Mouse (Mus musculus) erythroblast, embryonic 14.5 days (primary cell): ENCODE measurements around the gene Micu1. TPM values are rescaled to one million over a fixed set of nuclear protein-coding genes. Genes with fewer than 3 reads are reported as not detected.

ENCODE experiments used
- H3K27me3 ChIP-seq: 2 replicates; pipeline ENCODE4 v1.6.1; 2012; ENCODE audit warnings: inconsistent platforms; ENCODE audit not compliant: control insufficient read depth
- H3K36me3 ChIP-seq: 2 replicates; pipeline ENCODE4 v1.6.1; 2012; ENCODE audit warnings: mild to moderate bottlenecking, inconsistent platforms; ENCODE audit not compliant: control insufficient read depth
- H3K4me1 ChIP-seq: 2 replicates; pipeline ENCODE4 v1.6.1; 2012; ENCODE audit warnings: inconsistent platforms; ENCODE audit not compliant: control insufficient read depth
- H3K4me3 ChIP-seq: replicated peaks from 2 replicates; pipeline ENCODE3; 2012; ENCODE audit warnings: moderate library complexity, mild to moderate bottlenecking, inconsistent platforms
- H3K9me3 ChIP-seq: 2 replicates; pipeline ENCODE4 v1.6.1; 2012; ENCODE audit warnings: low read length, inconsistent platforms, mixed read lengths; ENCODE audit not compliant: control insufficient read depth
- GATA1 ChIP-seq: IDR thresholded peaks from 2 replicates; pipeline ENCODE4 v1.6.1; 2012; ENCODE audit warnings: low read length, inconsistent platforms, mixed read lengths
- TAL1 ChIP-seq: IDR thresholded peaks from 3 replicates; pipeline ENCODE4 v1.6.1; 2012; ENCODE audit warnings: low read length, inconsistent platforms, mixed read lengths
- polyA plus RNA-seq: library from polyadenylated mRNA; stranded (reverse); fragments of >175 nt; gene quantifications from 2 replicates; pipeline ENCODE4 v1.2.3, GENCODE M21; 2012

Micu1 gene
- polyA plus RNA-seq, 1 experiment = 7.5 TPM

DNA sequence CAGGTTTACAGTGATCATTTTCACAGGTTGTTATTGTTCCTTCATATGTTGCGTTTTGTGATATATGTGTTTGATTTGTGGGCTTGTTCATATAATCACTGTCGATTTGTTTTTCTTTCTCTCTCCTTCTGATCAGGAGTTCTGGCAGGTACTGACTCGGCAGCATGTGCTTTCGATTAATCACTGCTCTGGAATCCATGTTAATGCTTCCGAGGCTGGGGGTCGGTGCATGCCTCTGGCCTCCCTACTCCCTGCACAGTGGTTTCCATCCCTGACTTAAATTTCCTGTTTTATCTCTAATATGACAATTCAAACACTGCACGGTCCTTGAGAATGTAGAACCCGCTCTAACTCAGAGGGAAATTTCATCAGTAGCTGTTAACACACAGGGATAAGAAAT is 54.3 kb downstream of the Micu1 start:
- no peaks in the 10 kb centered on the region for H3K9me3 ChIP-seq
- TF ChIP-seq GATA1 (no peak), TAL1 (no peak)
- H3K4me1 ChIP-seq = no peaks in the 10 kb centered on the region
- no peak overlapping the region for H3K4me3 ChIP-seq
- no peaks in the 10 kb centered on the region for H3K27me3 ChIP-seq
- peaks cover 34% of the 10 kb centered on the region for H3K36me3 ChIP-seq

GRCm38 (mm10) chr10:59764781-59765180 is 62.5 kb downstream of the Micu1 start:
- H3K9me3 ChIP-seq = no peaks in the 10 kb centered on the region
- peaks cover 32% of the 10 kb centered on the region for H3K36me3 ChIP-seq
- H3K4me3 ChIP-seq = no peak overlapping the region
- H3K4me1 ChIP-seq = peaks cover 2% of the 10 kb centered on the region; the same call in 1 of the 2 replicates
- H3K27me3 ChIP-seq = no peaks in the 10 kb centered on the region
- TF ChIP-seq GATA1 (no peak), TAL1 (no peak)

DNA sequence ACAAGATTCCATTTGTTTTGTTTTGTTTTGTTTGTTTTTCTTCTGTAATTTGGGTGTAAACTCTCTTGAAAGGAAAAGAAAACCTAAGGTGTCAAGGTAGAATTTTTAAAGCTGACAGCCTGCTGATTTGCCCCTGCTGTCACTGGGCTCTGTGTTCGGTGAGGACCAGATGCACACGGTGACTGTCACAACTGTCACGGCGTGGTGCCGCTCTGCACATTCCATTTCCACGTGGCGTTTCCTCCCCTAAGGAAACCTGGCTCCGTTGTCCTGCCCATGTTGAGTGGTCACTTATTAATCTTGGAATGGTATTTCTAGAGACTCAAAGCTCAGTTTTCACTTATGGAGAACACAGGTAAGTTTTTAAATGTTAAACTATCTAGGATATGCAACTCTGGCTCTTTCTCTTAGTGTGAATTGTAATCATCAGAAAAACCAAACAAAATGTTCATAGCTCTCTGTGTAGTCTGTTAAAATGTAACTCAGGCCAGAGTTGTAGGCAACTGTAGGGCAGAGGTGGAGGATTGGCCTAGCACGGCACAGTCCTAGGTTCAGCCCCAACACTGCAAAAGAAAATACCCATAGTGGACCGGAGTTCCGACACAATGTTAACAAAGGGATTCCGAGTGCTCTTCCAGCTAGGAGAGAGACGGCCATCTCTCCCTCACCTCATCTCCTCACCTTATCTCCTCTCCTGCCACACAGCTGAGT is 66.2 kb downstream of the Micu1 start:
- H3K4me3 ChIP-seq = no peak overlapping the region
- H3K36me3 ChIP-seq = peaks cover 48% of the 10 kb centered on the region
- no peak for TF ChIP-seq GATA1
- no peak for TF ChIP-seq TAL1
- H3K9me3 ChIP-seq = no peaks in the 10 kb centered on the region
- peaks cover 2% of the 10 kb centered on the region; the same call in 1 of the 2 replicates for H3K4me1 ChIP-seq
- no peaks in the 10 kb centered on the region for H3K27me3 ChIP-seq

DNA sequence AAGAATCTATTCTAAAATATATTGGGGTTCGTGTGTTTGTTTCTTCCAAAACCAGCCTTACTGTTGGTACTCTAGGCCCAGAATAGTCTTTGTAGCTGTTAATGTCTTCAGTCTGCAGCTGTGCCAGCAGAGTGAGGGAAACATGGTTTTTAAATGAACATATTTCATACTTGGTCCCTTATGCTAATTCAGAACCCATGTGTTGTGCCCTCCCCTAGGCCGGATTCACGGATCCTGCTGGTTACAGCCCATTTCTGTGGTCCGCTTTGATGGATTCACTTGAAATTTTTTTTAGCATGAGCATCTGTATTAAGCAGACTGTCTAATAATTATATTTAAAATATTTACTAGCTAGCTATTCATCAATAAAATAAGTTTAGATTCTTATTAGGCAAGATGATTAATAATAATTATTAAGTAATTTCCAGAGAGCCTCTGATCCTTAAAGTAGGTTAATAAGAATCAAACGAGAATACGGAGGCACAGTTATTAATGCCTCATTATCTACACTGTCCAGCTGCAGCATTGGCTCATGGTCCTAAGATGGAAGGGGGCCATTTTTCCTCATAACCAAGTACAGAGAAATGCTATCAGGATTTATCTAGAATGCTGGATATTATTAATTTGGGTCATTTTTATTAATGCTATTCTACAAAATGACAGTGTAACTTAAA is 69.2 kb downstream of the Micu1 start:
- Histone ChIP-seq H3K4me3 (no peak overlapping the region), H3K9me3 (no peaks in the 10 kb centered on the region), H3K36me3 (peaks cover 46% of the 10 kb centered on the region), H3K4me1 (peaks cover 2% of the 10 kb centered on the region; the same call in 1 of the 2 replicates), H3K27me3 (no peaks in the 10 kb centered on the region)
- TF ChIP-seq GATA1 (no peak), TAL1 (no peak)

DNA sequence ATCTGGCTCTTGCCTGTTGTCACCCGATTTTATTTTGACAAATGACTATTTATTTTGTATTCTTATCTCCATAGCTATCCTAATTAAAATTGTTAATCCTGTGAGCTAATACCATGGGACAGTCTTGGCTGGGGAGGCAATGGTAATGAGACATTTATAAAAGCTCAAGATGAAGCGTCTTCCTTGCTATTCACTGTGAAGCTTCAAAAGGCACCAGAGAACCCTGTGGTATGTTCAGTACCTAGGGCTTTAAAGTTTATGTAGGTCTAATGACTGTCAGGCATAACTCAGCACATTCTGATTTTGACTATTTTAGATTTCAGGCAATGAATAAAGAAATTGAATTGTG is 69.7 kb downstream of the Micu1 start:
- Histone ChIP-seq H3K9me3 (no peaks in the 10 kb centered on the region), H3K4me1 (peaks cover 2% of the 10 kb centered on the region; the same call in 1 of the 2 replicates), H3K4me3 (no peak overlapping the region), H3K36me3 (peaks cover 49% of the 10 kb centered on the region), H3K27me3 (no peaks in the 10 kb centered on the region)
- TF ChIP-seq TAL1 (no peak), GATA1 (no peak)

DNA sequence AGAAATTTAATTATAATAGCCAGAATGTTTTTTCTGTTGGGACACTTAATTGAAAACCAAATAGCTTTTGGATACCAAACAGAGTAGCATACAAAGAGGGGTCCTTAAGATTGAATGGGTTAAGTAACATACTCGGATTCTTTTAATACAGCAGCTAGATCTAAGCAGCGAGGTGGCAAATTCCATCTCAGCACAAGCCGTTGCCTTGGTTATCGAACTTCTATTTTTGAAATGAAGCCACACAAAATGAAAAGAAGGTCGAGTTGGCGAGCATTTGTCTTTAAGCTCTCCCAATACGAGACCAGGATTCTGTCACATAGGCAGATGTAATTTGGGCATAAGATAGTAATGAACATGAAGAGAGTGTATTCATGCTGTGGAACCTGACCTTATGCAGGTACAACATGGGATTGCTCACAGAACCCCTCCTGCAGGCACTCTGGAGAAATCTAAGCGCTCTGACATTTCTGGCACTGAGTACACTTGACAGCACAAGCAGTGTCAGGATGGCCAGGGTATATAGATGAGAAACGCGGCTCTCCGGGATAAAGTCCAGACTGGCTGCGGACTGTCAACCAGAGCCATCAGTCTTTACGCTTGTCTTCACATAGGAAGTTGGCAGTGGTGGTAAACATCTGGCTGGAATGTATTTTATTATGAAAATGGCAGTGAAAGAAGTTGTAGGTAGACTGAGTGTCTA is 71.3 kb downstream of the Micu1 start:
- no peak for TF ChIP-seq TAL1
- TF ChIP-seq GATA1 = no peak

GRCm38 (mm10) chr10:59774141-59774534 is 71.9 kb downstream of the Micu1 start:
- no peak overlapping the region for H3K4me3 ChIP-seq
- H3K36me3 ChIP-seq = peaks cover 47% of the 10 kb centered on the region
- TF ChIP-seq TAL1 (no peak), GATA1 (no peak)
- peaks cover under 1% of the 10 kb centered on the region; the same call in 1 of the 2 replicates for H3K4me1 ChIP-seq
- H3K27me3 ChIP-seq = no peaks in the 10 kb centered on the region
- no peaks in the 10 kb centered on the region for H3K9me3 ChIP-seq

More for the DNA sequence above, 71.3 kb downstream of the Micu1 start:
- Histone ChIP-seq H3K4me3 (no peak overlapping the region), H3K9me3 (no peaks in the 10 kb centered on the region), H3K4me1 (peaks cover 2% of the 10 kb centered on the region; the same call in 1 of the 2 replicates), H3K27me3 (no peaks in the 10 kb centered on the region), H3K36me3 (peaks cover 52% of the 10 kb centered on the region)

DNA sequence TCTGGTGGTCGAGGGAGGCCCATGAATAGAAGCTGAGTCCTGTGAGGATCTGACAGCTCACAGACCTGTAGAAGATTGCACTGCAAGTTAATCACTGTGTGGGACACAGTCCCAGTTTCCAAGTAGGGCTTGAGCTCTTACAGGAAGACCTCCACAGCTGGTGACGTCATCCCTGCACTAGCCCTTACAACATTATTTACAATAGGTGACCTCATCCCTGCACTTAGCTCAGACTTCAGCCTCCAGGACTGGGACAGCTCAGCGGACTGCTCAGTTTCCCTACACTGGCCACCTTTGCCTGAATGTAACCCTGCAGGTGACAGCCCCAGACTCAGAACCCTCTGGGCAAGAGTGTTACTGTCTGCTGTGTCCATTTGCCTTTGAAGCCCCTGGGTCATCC is 75.0 kb downstream of the Micu1 start:
- Histone ChIP-seq H3K36me3 (peaks cover 31% of the 10 kb centered on the region), H3K9me3 (no peaks in the 10 kb centered on the region), H3K4me1 (no peaks in the 10 kb centered on the region)

DNA sequence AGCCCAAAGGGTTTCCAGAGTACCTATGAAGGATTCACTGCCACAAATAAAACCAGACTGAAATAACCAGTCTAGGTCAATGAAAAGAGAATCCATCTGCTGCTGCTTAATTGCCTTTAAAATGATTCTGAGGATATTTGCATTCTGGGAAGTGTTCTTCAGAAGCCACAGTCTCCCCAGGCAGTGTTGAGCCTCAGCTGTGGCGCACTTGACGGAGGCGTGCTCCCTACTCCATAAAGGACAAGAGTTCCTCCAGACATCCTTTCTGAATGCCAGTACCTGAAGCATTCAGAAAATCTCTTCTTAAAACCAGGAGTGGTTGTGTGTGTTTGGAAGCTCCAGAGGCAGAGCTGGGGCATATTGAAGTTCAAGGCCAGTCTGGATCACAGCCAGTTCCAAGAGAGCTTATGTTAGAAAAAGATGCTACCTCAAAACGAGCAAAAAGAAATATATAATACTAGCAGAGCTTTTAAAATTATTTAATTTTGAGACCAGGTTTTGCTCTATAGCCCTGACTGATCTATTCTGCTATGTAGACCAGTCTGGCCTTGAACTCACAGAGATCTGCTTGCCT is 75.9 kb downstream of the Micu1 start:
- Histone ChIP-seq H3K9me3 (no peaks in the 10 kb centered on the region), H3K27me3 (no peaks in the 10 kb centered on the region), H3K4me1 (no peaks in the 10 kb centered on the region), H3K4me3 (no peak overlapping the region), H3K36me3 (peaks cover 34% of the 10 kb centered on the region)
- TF ChIP-seq TAL1 (no peak), GATA1 (no peak)

More for the DNA sequence above, 75.0 kb downstream of the Micu1 start:
- no peaks in the 10 kb centered on the region for H3K27me3 ChIP-seq
- no peak overlapping the region for H3K4me3 ChIP-seq
- TF ChIP-seq TAL1 (no peak), GATA1 (no peak)
